Mouse (Mus musculus) gonadal fat pad, adult 2 months (tissue): ENCODE data around the gene Cdh16. TPM values are rescaled to one million over a fixed set of nuclear protein-coding genes. Genes with fewer than 3 reads are reported as not detected.
"Not testable (repeated sequence)": the region's sequence is repeated elsewhere in the genome, so short reads cannot be mapped to it uniquely, and the experiment has no call there.

Source experiments
- DNase-seq: peaks from one replicate; pipeline ENCODE4 v3.0.0-alpha.2; 2012; ENCODE audit warnings: low read depth
- polyA plus RNA-seq: library from polyadenylated mRNA; depleted of rRNA; stranded (reverse); fragments of >200 nt; gene quantifications from 2 replicates; pipeline ENCODE4 v1.2.3, GENCODE M21; 2012; rRNA removed

Cdh16 gene
- polyA plus RNA-seq, result 100 and 203 TPM in 2 replicates

DNA sequence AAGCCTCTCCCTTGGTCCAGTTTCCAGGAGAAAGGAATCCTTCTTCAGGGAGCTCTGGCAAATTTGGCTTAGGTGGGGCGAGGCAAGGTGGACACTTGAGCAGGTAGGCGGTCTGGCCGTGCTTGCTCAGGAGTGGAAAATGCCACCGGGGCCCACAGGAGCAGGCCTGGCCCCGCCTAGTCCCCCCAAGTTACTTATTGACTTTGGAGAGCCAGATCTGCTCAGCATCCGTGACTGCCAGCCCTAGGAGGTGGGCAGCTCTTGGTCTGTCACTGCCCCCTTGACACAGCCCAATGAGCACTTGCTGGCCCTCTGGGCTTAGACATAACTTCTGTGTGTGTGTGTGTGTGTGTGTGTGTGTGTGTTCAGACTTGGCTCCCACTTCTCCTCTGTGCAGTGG lies at the start of gene Cdh16:
Gene Cdh16 (minus strand): TSS at position 236 of the 400 bp plus-strand sequence.
- DNase-seq, result no peak

DNA sequence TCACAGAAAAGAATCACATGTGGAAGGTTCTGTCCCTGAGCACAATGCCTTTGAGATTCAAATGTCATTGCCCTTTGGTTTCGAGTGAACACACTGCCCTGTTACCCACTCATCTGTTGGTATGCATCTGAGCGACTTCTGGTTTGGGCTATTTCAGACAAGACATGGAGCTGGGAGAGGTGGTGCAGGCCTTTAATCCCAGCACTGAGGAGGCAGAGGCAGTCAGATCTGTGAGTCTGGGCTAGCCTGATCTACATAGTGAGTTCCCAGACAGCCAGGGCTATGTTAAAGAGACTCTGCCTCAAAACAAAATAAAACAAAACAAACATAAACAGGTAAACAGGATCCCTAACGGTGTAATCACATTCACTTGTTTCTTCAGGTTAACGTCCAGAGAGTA lies 31.4 kb upstream of the Cdh16 start:
- no peak for DNase-seq

DNA sequence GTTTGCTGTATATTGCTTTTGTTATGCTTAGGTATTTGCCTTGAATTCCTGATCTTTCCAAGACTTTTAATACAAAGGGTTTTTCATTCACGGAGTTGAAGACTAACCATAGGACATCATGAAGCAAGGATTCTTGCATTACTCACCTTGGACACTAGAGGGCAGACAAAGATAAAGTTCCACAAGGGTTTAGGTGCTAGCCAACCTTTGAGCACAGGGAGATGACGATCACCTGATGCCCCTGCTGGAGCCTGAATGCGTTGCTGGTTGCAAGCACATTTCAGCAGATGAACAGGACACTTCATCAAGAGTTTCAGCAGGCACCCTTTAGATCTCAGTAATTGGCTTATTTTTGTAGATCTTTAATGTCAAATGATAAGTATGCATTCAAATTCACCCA lies 30.8 kb upstream of the Cdh16 start:
- peak; percentile 27 for DNase-seq

DNA sequence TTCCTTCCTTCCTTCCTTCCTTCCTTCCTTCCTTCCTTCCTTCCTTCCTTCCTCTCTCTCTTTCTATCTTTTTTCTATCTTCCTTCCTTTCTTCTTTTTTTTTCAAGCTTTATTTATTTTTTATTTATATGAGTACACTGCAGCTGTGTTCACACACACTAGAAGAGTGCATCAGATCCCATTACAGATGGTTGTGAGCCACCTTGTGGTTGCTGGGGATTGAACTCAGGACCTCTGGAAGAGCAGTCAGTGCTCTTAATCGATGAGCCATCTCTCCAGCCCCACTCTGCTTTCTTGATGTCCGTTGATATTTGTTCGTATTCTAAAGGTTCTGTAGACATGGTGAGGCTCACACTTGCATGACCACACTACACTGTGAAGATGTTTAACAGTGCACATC lies 20.0 kb upstream of the Cdh16 start:
- DNase-seq, result not testable (repeated sequence)

DNA sequence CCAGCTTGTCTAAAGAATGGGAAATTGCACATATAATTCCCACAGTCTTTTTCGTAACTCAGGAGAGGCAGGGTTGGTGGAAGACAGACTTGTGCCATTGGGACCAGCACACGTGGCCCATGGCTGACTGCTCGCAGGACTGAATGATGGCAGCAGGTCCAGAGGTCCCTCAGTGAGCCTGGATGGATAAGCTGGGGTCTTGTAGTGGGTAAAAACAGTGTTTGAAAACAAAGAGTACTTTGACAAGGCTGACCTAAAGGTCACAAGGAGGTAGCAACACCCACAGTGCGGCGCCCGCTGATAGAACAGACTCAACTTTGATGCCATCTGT lies 18.1 kb upstream of the Cdh16 start:
- DNase-seq, result no peak

DNA sequence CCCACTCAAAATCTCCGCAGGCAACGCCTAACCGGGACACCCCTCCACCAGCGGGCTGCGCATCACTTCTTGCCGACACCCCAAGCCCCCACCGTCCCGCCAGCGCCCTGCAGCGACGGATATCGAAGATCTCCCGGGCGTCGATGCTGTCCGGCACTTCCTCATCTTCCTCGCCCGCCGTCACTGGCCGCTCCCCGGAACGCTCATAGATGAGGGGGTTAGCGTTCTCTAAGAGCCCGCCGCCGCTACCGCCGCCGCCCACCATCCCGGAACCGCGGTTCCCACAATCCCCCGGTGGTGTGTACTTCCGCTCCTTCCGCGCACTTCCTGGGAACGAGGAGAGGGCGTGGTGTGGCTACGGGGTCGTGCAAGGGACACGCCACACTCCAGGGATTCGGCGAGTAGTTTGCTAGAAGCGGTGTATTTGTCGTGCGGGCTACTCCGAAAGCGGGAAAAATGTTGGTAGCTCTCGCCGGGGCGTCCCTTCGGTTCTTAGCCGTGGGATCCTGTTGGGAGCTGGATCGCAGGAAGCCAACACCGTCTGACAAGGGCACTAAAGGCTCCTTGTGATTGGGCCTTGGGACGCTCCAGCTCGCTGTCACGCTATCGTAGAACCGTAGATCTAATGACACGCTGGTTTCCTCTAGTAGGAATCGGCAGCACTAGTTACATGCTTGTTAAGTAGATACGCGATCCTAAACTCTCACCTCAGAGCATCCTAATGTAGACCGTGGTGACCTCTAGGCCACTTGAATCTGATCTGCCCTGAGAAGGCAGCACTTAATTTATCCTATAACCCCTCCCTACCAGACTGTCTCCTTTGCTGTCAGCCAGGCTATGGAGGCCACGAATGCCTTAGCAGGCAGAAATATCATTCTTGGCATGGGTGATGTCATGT lies 17.5 kb upstream of the Cdh16 start, which contains the start of gene Ciao2b:
Gene Ciao2b (minus strand): TSS at position 540 of the 898 bp plus-strand sequence.
- peak; percentile 22 for DNase-seq

DNA sequence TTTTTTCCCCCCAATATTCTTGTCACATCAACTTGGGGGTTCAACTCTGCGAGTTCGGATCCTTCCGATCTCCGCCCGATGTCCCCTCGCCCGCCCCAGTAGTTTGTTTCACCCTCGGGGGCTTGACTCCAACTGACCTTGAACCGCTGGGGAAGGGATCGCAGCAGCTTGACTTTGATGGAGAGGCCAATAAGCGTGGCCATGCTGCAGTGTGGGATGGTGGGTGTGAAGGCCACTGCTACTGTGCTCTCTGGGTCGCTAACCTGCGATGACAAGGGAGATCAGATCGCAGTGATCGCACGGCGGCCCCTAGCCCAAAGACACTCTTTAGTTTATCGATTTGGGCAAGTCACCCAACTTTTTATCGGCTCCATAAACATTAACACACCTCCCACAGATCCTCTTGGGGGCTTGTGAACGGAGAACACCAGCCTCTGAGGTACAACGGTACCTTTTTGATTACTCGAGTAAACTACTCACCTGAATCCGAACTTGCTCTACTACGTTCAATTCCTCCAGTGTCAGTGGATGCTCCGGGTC lies 16.7 kb upstream of the Cdh16 start:
- DNase-seq, result no peak

DNA sequence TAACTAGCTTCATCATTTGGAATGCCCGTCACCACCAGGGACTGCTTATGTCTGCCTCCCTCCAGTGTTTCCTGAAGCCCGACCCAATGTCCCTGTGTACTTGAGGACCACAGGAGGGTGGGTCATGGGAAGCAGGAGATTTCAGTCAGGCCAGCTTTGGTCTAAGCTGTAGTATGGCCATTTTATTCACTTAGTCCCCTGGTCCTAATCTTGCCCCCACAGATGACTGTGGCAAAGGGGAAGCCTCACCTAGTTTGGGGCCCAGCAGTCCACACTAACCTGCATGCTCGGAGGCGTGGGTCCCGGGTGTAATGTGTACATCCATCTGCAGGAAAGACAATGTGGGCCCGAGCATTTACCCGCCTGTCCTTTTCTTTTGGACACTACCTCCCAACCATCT lies 16.0 kb upstream of the Cdh16 start:
- DNase-seq, result no peak

DNA sequence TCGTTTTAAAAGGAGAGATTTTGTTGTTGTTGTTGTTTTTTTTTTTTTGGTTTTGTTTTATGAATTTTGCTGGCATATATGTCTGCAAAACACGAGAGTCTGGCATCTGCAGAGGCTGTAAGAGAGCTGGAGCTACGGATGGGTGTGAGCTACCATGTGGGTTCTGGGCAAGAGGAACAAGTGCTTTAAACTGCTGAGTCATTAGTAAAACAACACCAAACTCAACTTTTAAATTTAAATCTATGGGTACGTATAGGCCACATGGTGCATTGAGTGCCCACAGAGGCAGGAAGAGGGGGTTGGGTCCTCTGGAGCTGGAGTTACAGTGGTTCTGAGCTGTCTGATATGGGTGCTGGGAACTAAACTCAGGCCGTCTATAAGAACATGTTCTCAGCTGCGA lies 13.8 kb upstream of the Cdh16 start:
- no peak for DNase-seq

DNA sequence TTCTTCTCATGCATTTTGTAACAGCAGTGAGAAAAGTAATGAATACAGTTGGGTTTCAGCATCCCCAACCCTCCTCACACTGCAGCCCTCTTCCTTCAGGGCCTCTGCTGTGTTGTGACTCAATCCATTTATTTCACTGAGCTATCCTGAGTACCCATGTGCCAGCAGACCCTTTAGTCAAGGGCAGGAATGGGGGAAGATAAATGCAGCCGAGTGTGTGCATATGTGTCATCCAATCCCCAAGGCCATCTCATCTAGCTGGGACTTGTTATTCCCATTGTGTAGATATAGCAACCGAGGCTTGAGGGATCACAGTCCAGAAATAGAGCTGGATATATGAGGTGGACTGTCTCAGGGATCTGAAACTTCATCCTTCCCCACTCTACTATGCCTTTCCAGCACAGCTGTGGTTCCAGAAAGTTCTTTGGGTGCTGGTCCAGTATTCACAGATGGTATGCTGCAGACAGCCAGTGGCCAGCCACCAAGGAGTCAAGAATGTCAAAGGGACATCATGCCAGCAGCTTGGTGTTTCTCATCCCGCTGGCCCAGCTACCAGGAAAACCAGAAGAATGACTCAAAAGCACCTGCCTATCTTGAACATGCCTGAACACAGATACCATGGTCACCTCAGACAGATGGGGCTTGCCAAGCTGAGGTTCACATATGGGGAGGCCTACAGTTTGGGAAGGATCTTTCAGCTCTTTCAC lies 11.0 kb upstream of the Cdh16 start:
- DNase-seq, result no peak

DNA sequence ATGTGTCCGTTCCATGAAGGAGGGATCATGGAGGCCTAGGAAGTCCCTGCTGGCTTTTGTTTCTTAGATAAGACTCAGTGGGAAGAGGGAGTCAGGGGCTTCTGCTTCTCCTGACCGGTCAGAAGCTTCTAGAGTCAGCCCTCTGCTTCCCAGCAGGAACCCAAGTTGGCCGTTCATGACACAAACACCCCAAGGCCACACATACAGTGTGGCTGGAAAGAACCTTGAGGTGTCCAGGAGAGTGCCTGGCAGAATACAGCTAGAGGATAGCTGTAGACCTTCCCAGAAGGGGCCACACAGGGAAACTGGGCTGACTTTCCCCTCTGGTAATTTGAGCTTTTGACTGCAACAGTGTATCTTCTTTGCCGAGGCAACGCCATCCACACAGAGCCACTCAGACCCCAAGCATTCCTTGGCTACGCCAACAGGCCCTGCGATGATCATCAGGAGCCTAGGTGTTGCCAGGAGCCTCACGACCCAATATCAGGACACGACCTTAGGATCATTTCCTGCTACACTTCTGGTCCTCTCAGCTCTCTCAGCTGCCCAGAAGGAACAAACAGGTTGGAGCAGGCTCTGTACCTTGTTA lies 9.1 kb upstream of the Cdh16 start:
- DNase-seq, result no peak

DNA sequence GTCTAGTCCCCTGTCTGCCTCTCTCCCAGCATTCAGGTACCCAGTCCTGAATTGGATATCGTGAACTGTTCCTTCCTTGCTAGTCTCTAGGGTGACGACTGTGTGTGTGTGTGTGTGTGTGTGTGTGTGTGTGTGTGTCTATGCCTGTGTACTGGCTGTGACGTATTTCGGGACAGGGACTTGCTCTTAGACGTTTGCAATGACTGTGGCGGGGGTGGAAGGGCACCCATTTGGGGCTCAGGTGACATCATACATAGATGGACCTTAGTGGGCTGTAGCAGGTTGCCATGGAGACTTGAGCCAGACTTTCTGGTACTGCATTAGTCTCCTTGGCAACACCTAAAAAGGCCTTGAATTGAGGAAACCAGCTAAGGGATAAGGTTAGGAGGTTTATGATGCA lies 8.3 kb upstream of the Cdh16 start:
- DNase-seq, result no peak

DNA sequence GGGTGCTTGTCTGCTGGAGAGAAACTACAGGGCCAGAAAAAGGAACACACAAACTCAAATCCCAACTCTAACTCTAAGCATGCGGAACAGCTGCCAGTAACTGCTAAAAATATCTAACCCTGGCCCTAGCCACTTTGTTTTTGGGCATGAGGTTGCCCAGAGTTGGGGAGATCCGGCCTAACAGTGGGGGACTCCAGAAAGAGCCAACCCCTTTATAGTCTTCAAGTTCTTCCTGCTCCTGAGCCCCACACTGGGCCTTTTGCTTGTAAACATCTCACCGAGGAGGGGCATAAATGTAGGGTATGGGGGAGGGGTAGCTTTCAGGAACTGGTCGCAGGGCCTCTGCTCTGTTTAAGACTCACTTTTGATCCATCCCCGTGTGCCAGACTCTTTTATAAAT lies 7.8 kb upstream of the Cdh16 start:
- no peak for DNase-seq

DNA sequence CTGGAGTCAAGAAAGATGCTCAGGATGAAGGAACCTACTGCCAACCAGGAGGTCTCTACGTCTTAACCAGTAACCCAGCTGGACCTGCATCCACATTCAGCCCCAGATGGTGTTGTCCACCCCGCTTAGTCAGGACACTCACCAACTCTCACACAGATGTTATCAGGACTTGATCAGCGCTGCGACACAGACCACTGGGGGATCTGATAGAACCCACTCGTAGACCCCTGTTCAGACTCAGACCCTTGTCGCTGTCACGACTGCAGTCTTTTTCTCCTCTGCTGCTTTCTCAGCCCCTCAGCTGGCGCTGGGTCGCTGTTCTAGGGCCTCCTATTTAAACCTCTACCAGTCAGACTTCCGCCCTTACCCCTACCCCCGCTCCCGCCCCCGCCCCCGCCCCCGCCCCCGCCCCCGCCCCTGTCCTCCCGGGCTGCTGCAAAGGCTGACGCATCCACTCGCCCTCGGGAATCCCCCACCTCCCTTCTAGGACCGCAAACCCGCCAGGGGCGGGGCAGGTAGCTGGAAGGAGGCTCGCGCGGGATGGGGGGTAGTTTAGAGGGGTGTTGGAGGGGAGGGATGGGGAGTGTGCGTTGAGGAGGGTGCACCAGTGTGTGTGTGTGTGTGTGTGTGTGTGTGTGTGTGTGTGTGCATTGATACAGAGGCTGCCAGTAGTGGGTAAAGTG lies 6.9 kb upstream of the Cdh16 start, which contains the start of gene Rrad:
Gene Rrad (minus strand): TSS at position 347 of the 683 bp plus-strand sequence.
- no peak for DNase-seq

DNA sequence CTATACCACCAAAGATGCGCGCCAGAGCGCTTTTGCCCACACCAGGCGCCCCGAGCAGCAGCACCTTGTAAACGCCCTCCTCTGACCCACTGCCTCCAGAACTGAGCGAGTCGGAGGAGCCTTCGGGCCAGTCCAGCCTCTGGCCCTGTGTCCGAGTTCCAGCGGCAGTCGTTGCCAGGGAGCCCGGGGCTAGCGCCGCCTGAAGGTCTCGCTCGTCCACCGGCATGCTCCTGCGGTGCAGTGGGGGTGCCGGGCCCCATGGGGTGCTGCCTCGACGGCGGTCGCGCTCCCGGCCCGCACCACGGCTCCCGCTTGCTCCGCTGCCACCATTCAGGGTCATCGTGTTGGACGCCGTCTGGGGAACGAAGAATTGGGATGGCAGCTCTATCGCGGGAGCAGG lies 6.4 kb upstream of the Cdh16 start:
- DNase-seq, result no peak

DNA sequence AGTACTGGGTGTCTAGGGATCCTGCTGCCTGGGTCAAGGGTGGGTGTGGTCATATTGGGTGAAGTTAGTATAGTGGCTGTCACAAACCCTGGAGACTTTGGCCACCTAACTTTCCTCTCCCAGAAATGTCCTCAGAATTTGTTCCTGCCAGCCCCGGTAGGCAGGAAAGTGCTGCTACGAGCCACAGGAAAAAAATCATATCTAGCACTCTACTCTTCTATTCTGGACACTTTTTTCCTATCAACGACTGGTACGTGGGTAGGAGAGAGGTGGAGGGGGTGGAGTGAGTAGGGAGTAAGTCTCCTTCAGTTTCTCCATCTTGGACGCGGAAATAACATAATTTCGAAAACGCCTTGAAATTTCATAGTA lies 5.9 kb upstream of the Cdh16 start:
- DNase-seq, result no peak

DNA sequence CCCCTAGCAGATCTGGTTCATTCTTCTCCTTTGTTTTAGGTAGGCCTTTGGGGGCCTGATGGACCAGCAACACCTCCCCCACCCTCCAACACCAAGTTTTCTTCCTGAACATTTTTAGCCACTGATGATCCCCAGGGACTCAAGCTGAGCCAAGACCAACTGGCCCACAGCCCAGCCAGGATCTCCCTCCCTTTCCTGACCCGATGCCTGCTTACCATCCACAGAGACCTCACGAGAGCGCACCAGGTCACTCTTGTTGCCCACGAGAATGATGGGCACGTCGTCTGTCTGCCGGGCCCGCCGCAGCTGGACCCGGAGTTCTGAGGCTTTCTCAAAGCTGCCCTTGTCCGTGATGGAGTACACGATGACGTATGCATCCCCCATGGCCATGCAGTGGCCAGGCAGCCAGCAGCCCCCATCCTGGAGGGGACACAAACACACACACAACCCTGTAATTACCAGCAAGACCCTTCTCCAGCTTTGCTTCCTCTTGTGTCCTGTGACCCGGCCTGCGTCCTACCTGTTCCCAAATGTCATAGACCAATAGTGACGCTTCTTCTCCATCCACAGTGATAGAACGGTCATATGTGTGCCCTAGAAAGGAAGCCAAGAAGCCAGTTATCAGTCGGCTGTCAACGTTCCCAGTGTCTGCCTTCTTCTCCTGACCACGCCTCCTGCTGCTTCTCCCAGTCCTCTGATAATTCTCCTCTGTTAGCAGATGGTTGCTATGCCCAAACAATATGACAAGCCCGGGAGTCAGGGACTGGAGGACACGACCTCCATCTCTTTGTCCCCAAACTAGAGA lies 5.3 kb upstream of the Cdh16 start:
- no peak for DNase-seq

DNA sequence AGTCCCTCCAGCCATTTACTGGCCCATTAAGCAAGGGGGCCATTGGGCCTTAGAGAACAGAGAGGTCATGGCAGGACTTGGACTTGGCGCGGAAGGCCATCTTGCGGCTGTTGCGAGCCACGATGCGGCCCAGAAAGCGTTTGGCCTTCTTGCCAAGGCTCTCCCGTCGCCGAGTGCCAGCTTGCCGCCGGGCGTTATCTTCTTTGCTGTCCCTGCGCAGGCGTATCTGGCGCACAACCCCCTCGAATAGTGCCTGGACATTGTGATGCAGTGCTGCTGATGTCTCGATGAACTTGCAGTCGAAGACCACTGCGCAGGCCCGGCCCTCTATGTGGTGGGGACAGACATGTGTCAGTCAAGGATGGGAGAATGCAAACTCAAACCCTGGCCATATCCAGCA lies 4.2 kb upstream of the Cdh16 start:
- no peak for DNase-seq

DNA sequence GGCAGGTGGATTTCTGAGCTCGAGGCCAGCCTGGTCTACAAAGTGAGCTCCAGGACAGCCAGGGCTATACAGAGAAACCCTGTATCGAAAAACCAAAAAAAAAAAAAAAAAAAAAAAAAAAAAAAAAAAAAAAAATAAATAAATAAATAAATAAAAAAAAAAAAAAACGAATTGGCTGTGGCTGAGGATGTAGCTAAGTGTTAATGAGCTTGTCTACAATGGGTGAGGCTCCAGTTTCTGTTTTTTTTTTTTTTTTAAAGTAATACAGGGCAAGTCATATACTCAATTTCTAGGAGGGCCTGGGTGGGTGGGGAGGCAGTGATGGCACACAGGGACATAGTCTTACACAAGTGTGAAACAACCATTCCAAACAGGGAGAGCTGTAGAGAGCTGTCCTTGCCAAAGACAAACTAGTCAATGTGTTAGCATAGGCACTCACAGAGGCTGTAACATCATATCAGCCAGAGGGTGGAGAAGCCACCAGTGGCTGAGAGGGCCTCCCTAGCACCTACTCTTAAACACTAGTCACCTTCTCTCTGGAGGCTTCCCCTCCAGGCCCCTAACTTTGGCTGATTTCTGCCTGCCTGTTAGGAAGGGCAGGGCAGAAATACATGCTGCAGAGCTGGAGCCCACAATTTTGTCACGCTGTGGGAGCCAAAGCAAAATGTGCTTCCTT lies 3.0 kb upstream of the Cdh16 start:
- DNase-seq, result no peak

DNA sequence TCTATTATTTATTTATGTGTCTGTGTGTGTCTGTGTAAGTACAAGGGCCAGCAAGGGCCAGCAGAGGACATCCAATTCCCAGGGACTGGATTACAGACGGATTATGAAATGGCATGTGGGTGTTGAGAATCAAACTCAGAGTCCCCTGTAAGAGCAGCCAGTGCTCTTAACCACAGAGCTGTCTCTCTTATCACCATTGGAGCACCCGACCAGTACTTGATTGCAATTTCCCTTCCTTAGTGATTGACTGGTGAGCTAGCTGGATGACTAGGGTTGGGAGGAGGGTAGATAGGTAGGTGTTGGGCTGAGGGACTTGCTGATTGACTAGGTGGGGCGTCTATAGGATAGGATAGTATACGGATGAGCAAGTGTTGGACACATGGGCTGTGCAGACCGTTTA lies 3.4 kb downstream of the Cdh16 start:
- no peak for DNase-seq

DNA sequence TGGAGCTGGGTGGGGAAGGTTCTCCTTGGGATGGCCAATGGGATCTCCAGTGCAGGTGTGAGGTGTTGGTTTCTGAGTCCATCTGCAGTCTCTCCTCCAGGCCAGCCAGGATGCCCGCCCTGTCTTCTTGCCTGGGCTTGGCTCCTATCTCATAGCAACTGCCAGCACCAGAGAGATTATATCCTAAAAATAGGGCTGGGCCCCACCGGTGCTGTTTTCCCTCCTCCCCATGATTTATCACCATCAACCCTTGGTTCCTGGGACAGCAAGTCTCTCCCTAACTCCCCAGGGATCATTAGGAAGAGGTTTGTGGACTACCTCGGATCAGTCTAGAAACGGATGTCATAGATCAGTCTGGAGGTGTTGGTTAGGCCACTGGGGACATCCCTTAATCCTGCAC lies 11.1 kb downstream of the Cdh16 start:
- no peak for DNase-seq
